Mouse (Mus musculus) kidney, adult 2 months (tissue): ENCODE data around the gene Sgip1. TPM values are rescaled to one million over a fixed set of nuclear protein-coding genes. Genes with fewer than 3 reads are reported as not detected.

Experiments
- DNase-seq: peaks from one replicate; pipeline ENCODE4 v3.0.0; 2021
- H3K27ac ChIP-seq: fragments of 200-500 bp; 2 replicates; pipeline ENCODE4 v1.5.1; 2012; ENCODE audit warnings: low read depth, low read length, control low read depth, inconsistent platforms; ENCODE audit not compliant: insufficient read depth
- H3K27me3 ChIP-seq: fragments of 200-500 bp; replicated peaks from 2 replicates; pipeline ENCODE4 v1.6.1; 2012; ENCODE audit warnings: mild to moderate bottlenecking, moderate library complexity, low read length, inconsistent platforms; ENCODE audit not compliant: control insufficient read depth, insufficient read depth
- H3K36me3 ChIP-seq: fragments of 200-500 bp; 2 replicates; pipeline ENCODE4 v1.6.1; 2012; ENCODE audit warnings: mild to moderate bottlenecking, moderate library complexity, low read length, inconsistent platforms; ENCODE audit not compliant: control insufficient read depth, insufficient read depth
- H3K4me1 ChIP-seq: fragments of 200-500 bp; 2 replicates; pipeline ENCODE4 v1.6.1; 2011; ENCODE audit warnings: low read length; ENCODE audit not compliant: control insufficient read depth, insufficient read depth
- H3K4me3 ChIP-seq: fragments of 200-500 bp; 2 replicates; pipeline ENCODE4 v1.5.1; 2011; ENCODE audit warnings: mild to moderate bottlenecking, low read depth, low read length, control low read depth; ENCODE audit not compliant: insufficient read depth
- CTCF ChIP-seq: fragments of 200-500 bp; conservative IDR thresholded peaks from 2 replicates; pipeline ENCODE4 v1.5.1; 2011; ENCODE audit warnings: low read depth, mild to moderate bottlenecking, control low read depth, low read length, moderate library complexity, mixed read lengths; ENCODE audit not compliant: insufficient read depth, insufficient read length
- POLR2A ChIP-seq: fragments of 200-500 bp; IDR thresholded peaks from one replicate; pipeline ENCODE4 v1.6.1; 2011; ENCODE audit warnings: low read depth, low read length, control low read depth
- WGBS: fragments of 180-500 bp; shearing (Covaris S2); methylation state at CpG from one replicate; pipeline ENCODE4 v1.1.7; 2018; 5-methylcytosine and 5-hydroxymethylcytosine counted together
- polyA plus RNA-seq: library from polyadenylated mRNA; depleted of rRNA; stranded (reverse); fragments of >200 nt; gene quantifications from 2 replicates; pipeline ENCODE4 v1.2.3, GENCODE M21; 2012

The Sgip1 gene
- polyA plus RNA-seq, 1 experiment = 1.1 TPM

DNA sequence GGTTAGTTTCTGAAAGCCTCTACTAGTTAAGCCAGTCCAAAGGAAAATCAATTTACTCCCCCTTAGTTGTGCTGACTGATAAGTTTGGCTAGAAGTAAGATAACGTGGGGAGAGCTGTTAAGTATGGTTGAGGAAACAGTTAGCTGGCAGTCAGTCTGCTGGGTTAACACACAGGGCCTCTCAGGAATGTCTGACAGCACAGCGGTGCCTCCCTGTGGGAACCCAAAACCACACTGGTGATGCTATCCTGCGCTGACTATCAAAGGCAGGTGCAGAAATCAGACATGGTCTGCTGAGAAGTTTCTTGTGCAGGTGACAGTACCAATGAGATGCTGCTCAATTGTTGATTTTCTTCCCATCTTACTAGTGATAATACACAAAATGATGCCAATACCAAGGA lies 223.1 kb downstream of the Sgip1 start:
- Histone ChIP-seq H3K36me3 (no peaks in the 10 kb centered on the region), H3K4me1 (no peaks in the 10 kb centered on the region), H3K27me3 (no peaks in the 10 kb centered on the region), H3K4me3 (no peak overlapping the region), H3K27ac (no peak overlapping the region)
- DNase-seq = no peak
- 65% methylated on average over 3 of the region's 3 CpGs for WGBS
- TF ChIP-seq POLR2A (no peak), CTCF (no peak)

DNA sequence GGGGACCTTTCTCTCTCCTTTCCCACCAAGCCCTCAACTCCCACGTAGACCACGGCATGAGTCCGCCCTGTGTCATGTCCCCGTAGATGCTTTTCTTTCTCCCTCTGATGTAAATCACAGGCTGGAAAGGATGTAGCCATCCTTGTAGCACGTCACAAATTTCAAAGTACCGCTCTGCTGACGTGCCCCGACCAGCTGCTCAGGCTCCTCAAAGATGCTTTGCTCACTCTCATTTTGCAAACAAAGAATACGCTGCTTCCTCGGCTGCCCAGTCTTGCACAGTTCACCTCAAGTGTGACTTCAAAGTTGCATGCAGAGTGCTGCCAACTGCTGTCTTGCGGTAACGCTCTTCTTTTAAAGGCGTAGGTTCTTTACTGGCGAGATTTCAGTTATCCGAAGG lies 226.7 kb downstream of the Sgip1 start:
- Histone ChIP-seq H3K4me1 (no peaks in the 10 kb centered on the region), H3K36me3 (no peaks in the 10 kb centered on the region), H3K4me3 (no peak overlapping the region), H3K27me3 (no peaks in the 10 kb centered on the region), H3K27ac (no peak overlapping the region)
- DNase-seq = no peak
- no peak for TF ChIP-seq POLR2A
- TF ChIP-seq CTCF = no peak
- 69% methylated on average over 15 of the region's 15 CpGs for WGBS

DNA sequence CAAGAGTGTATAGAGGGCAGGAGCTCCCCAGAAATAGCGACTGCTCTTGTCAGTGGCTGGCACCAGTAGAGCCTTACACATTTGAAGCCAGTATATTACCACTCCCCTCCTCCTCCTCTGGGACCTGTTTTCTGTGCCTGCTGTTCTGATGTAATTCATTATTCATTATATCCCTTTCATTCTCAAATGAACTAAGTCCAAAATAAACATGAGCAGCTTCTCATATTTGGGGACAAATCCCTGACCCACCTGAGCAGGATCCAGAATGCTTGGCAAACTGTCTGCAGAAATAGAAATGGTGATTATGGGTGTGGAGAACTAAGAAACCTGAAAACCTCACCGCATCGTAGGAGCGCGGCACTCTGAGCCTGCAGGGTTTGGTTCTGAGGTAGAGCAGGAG lies 228.5 kb downstream of the Sgip1 start:
- Histone ChIP-seq H3K4me1 (no peaks in the 10 kb centered on the region), H3K27ac (no peak overlapping the region), H3K27me3 (no peaks in the 10 kb centered on the region), H3K4me3 (no peak overlapping the region), H3K36me3 (no peaks in the 10 kb centered on the region)
- TF ChIP-seq POLR2A = no peak
- no peak for TF ChIP-seq CTCF
- 95% methylated on average over 5 of the region's 5 CpGs for WGBS
- no peak for DNase-seq

DNA sequence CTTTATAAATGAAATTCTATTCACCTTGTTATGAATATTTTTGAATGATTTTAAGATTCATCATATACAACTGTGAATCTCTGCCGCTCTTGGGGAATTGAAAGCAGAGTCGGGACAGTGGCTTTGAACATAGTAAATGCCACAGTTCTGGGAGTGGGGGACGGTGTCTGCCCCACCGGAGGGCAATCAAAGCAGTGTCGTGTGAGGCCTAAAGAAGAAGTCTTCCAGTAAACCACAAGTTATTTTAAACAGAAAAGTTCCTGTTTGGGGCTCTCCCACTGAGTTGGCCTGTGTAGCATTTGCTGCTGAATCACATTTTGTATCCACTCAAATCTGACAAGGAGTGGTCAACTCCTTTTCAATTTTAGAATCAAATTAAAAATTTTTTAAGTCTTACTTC lies 230.1 kb downstream of the Sgip1 start:
- no peak for DNase-seq
- TF ChIP-seq CTCF (no peak), POLR2A (no peak)
- H3K36me3 ChIP-seq = no peaks in the 10 kb centered on the region

DNA sequence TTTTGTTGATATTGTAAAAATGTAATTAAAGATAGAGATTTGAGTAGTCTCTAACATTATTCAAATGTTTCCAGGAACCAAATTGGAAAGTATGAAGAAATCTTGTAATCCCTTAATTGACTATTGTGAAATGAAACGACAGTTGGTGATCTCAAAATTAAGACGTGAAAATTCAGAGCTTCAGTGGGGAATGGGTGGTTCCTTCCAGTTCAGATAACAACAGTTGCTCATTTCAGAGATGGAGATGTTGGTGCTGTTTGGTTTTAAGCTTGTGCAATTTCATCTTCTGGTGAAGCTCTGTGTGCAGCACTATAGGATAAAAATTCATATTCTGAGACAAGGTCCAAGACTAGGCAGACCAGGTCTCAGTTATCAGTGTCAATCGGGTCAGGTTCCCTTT lies 231.0 kb downstream of the Sgip1 start:
- H3K4me1 ChIP-seq = no peaks in the 10 kb centered on the region
- no peak for DNase-seq
- WGBS = 86% methylated on average over 3 of the region's 3 CpGs
- H3K27ac ChIP-seq = no peak overlapping the region
- H3K4me3 ChIP-seq = no peak overlapping the region
- H3K27me3 ChIP-seq = no peaks in the 10 kb centered on the region
- no peak for TF ChIP-seq CTCF
- no peaks in the 10 kb centered on the region for H3K36me3 ChIP-seq

More for the DNA sequence above, 230.1 kb downstream of the Sgip1 start:
- WGBS = 76% methylated on average over 5 of the region's 5 CpGs
- no peaks in the 10 kb centered on the region for H3K4me1 ChIP-seq
- H3K4me3 ChIP-seq = no peak overlapping the region
- H3K27ac ChIP-seq = no peak overlapping the region
- no peaks in the 10 kb centered on the region for H3K27me3 ChIP-seq

DNA sequence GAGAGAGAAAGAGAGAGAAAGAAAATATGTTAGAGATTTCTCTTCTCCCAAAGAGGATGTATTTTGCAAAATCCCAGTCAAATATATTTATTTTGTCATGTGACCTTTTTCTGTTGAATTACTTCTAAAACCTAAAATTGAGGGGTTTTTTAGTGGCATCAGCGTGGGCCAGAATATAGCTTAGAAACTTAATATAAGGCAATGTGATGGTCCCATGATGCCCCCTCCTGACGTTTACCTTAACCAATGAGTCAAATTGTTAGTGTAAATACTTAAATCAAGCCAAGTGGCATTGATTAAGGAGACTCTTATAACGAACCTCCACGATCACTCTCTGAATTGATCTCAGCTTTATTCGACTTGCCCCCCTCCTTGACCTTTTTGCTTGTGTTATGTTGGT lies 233.1 kb downstream of the Sgip1 start:
- Histone ChIP-seq H3K27me3 (no peaks in the 10 kb centered on the region), H3K4me1 (no peaks in the 10 kb centered on the region), H3K4me3 (no peak overlapping the region), H3K27ac (no peak overlapping the region), H3K36me3 (no peaks in the 10 kb centered on the region)
- WGBS = 70% methylated on average over 5 of the region's 5 CpGs
- TF ChIP-seq CTCF = no peak
- no peak for TF ChIP-seq POLR2A
- DNase-seq = no peak

DNA sequence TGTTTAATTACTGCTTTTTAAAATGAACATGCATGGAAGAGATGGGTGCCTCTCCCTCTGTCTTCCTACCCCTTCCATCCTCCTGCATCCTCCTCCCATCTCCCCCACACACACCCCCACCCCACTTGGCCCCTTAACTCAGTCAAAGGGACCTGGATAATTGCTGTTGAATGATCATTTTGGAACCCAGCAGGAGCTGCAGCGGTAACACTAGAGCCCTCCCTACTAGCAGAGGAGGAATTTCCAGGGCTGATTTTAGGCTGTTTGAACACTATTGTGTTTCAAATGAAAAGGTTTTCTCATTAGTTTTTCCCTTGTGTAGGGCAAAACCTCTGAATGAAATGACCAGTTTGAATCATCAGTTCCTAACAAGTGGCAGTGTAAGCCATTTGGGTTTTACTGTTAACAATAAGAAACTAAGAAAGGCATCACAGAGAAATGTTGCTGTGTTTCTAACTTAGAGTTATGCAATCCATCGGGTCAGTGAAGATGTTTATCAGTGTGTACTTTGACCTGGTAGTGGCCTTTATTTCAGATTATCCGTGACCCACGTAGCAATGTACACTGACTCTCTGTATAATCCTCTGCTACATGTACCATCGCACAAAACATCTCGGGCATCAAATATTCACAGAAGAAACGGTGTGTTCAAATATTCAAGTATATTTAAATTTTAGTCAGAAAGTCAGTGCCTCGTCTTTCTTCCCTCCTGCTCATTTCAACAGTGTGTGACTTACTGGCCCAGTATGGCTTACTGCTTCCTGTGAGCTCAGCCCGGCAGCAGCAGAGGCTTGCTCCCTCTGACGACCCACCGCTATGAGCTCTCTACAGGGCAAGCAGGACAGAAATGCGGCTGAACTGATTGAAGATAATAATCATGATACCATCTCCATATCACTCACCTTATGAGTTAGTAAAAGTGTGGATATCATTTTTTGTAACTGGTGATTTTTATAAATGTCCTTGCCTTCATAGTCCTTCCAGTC lies 235.5 kb downstream of the Sgip1 start:
- TF ChIP-seq CTCF (no peak), POLR2A (no peak)
- H3K4me1 ChIP-seq = no peaks in the 10 kb centered on the region
- no peak for DNase-seq
- no peak overlapping the region for H3K4me3 ChIP-seq
- 0 out of 2 replicates have a peak, but pooled peaks cover 2% of the 10 kb centered on the region for H3K27me3 ChIP-seq
- WGBS = 70% methylated on average over 12 of the region's 12 CpGs
- H3K36me3 ChIP-seq = no peaks in the 10 kb centered on the region
- no peak overlapping the region for H3K27ac ChIP-seq
